Mouse (Mus musculus): Measurements from ENCODE around the gene Hist1h2ah.

Hist1h2ah gene

GRCm38 (mm10) chr13:22008707-22009106 is 26.7 kb downstream of the Hist1h2ah start:
- no peak for DNase-seq (ENCODE audit: low spot score)

- DNase-seq (ENCODE audit: low spot score), result no peak
Measured at GRCm38 (mm10) chr13:22007872-22008271, 27.5 kb downstream of the Hist1h2ah start.

GRCm38 (mm10) chr13:22007121-22007510 is 28.3 kb downstream of the Hist1h2ah start:
- no peak for DNase-seq (ENCODE audit: low spot score)

- peak; percentile 61 for DNase-seq (ENCODE audit: low spot score)
Measured at GRCm38 (mm10) chr13:22006334-22007120, 28.8 kb downstream of the Hist1h2ah start.

- DNase-seq (ENCODE audit: low spot score), result peak; percentile 39
Measured at GRCm38 (mm10) chr13:22005605-22006333, 29.6 kb downstream of the Hist1h2ah start.

- no peak for DNase-seq (ENCODE audit: low spot score)
Measured at GRCm38 (mm10) chr13:22001823-22002222, 33.5 kb downstream of the Hist1h2ah start.

GRCm38 (mm10) chr13:22001346-22001745 is 34.0 kb downstream of the Hist1h2ah start:
- no peak for DNase-seq (ENCODE audit: low spot score)

- no peak for DNase-seq (ENCODE audit: low spot score)
Measured at GRCm38 (mm10) chr13:21999147-21999546, 36.2 kb downstream of the Hist1h2ah start.

DNA sequence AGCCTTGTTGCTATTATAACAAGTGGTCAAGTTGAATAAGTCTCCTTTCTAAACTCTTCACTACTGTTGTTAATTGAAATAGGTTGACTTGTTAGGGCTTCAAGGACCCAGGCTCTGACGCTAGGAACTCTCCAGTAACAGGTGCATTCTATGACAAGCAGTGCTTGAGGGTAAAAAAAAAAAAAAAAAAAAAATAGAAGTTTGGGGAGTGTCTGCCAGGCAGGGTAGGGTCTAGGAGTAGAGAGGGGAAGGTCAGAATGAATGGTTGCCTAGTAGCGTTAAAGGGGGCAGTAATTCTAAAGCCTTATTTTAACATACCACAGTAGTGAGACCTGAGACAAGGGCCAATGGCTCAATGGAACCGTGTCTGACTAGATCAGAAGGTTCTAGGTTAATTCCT is 37.0 kb downstream of the Hist1h2ah start:
- no peak for DNase-seq (ENCODE audit: low spot score)

GRCm38 (mm10) chr13:21997821-21998220 is 37.5 kb downstream of the Hist1h2ah start:
- DNase-seq (ENCODE audit: low spot score), result no peak

GRCm38 (mm10) chr13:21997201-21997820 is 38.1 kb downstream of the Hist1h2ah start:
- DNase-seq (ENCODE audit: low spot score), result no peak

DNA sequence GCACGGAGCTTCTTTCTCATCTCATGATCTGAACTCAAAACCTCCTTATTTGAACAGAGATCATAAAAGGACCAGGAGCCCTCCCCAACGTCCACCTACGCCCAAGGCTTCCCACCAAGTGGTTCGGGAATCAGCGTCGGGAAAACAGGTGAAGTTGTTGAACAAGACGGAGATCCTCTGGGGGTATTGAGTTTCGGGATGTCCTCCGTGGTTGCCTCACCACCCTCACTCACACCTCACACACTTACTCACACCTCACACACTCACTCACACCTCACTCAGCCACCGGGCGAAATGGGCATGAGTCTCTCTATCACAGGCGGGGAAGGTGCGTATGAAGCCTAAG is 38.6 kb downstream of the Hist1h2ah start:
- DNase-seq (ENCODE audit: low spot score), result no peak

GRCm38 (mm10) chr13:21996101-21996839 is 39.1 kb downstream of the Hist1h2ah start:
- DNase-seq (ENCODE audit: low spot score), result no peak

DNA sequence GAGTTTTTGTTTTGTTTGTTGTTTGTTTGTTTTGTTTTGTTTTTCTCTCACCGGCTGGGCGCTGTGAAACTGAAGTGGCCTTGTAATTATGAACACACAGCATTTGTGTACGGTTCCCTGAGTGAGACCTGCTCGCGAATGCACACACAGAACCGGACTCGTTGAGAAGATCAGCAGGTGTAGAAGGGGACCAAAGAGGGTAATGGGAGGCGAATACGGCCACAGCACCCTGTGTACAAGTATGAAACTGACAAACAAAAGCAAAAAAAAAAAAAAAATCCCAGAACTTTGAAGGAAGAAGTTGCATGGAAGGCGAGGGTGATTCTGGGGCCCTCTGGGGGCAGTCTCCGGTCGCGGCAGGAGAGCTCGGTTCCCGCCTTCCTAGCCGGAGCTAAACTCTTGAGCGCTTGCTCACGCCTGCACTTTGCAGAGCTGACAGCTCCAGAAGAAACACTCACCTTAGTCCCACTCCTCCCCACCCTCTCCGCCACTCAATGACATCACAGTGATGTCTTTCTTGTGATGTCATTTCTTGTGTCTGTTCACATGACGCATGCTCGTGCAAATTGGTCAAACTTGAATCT is 39.9 kb downstream of the Hist1h2ah start:
- DNase-seq (ENCODE audit: low spot score), result peak; percentile 24

- DNase-seq (ENCODE audit: low spot score), result no peak
Measured at GRCm38 (mm10) chr13:21994896-21995295, 40.5 kb downstream of the Hist1h2ah start.

DNA sequence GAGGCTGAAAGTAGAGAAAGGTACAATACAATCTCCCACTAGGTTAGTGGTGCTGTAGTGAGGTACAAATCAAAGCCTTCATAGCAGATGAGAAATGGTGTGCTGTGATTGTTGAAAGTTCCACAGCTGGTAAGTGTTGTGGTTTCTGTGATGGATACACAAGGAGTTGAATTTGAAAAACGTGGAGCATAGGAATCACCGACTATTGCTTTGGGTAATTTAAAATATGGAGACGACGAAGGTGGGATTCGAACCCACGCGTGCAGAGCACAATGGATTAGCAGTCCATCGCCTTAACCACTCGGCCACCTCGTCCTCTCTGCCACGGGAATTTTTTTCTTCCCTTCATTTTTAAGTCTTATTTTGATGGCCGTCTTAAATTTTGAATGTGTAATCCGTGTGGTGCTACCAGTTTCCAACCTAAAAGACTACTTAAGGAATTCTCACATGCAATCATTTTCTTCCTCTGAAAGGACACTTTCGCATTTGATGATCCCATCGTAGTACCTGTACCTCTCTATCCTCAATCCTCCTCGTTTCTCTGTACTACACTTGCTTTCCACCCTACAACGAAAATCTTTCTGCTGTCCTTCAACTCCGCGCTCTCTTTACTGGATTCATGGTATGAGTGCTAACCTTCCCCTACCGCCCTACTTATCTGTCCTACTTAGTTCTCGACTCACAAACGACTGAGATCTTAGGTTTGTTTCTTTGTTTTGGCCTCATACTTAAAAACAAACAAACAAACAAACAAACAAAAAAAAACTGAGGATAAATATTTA is 41.2 kb downstream of the Hist1h2ah start:
- no peak for DNase-seq (ENCODE audit: low spot score)

GRCm38 (mm10) chr13:21992550-21992949 is 42.8 kb downstream of the Hist1h2ah start:
- DNase-seq (ENCODE audit: low spot score), result no peak

All from urinary bladder, postnatal 14 days (tissue).